Mouse (Mus musculus) limb, embryonic 10.5 days (tissue): ENCODE data around the gene Gabrb3. TPM values are rescaled to one million over a fixed set of nuclear protein-coding genes. Genes with fewer than 3 reads are reported as not detected.

Experiments used
- DNase-seq: peaks from one replicate; pipeline ENCODE4 v3.0.0-alpha.2; 2017; ENCODE audit warnings: low spot score
- H3K27ac ChIP-seq: fragments of 300-500 bp; sonication (generic); 2 replicates; pipeline ENCODE4 v1.5.1; 2016; ENCODE audit warnings: mild to moderate bottlenecking
- H3K27me3 ChIP-seq: fragments of 300-500 bp; sonication (generic); 2 replicates; pipeline ENCODE4 v1.6.1; 2016; ENCODE audit warnings: low read depth, mild to moderate bottlenecking; ENCODE audit not compliant: poor library complexity, severe bottlenecking
- H3K36me3 ChIP-seq: fragments of 300-500 bp; sonication (generic); 2 replicates; pipeline ENCODE4 v1.6.1; 2016; ENCODE audit warnings: mild to moderate bottlenecking, moderate library complexity
- H3K4me1 ChIP-seq: fragments of 300-500 bp; sonication (generic); 2 replicates; pipeline ENCODE4 v1.6.1; 2016
- H3K4me3 ChIP-seq: fragments of 300-500 bp; sonication (generic); 2 replicates; pipeline ENCODE4 v1.5.1; 2016; ENCODE audit warnings: mild to moderate bottlenecking, moderate library complexity
- H3K9me3 ChIP-seq: fragments of 300-500 bp; sonication (generic); replicated peaks from 2 replicates; pipeline ENCODE4 v1.6.1; 2016; ENCODE audit warnings: mild to moderate bottlenecking
- WGBS: fragments of 180-500 bp; shearing (Covaris S2); methylation state at CpG from one replicate; pipeline ENCODE4 v1.1.7; 2016; 5-methylcytosine and 5-hydroxymethylcytosine counted together
- polyA plus RNA-seq: library from polyadenylated mRNA; unstranded; fragments of >200 nt; fragmentation: Nextera tagmentation; extraction: Ambion mirVana; gene quantifications from 2 replicates; pipeline ENCODE4 v1.2.1, GENCODE M21; 2016

Gabrb3 gene
- polyA plus RNA-seq, 1 experiment from 2014 or later: 0.95 TPM

DNA sequence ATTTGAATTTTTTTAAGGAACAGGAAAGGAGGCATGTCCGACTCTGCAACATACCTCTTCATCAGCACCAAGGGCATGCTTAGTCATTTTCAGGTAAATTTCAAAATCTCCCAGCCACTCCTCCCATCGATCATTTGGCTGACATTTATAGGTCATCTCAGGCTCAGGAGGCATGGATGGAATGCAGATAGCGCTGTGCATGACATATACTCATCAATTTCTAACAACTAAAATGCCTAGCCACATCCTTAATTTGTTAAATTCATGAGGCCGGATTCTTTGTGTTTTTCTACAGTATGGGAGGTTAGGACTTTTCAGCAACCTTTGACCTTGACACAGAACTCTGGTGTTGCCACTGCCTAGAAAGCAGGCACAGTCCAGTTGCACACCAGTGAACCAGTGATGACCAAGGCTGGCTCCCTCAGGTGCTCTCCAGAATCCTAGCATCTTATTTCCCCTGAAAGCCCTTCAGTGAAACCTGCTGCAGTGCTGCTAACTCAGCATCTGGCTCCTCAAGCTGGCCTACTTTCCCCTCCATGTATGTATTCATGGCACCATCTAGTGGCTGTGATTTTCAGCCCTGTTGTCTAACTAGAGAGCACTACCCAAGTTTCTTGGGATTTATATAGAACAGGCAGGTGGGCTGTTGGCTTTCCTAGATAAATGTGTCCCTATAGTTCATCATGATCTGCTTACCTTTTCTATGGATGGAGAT lies 54.5 kb downstream of the Gabrb3 start:
- Histone ChIP-seq H3K4me3 (no peak overlapping the region), H3K27ac (no peak overlapping the region), H3K36me3 (no peaks in the 10 kb centered on the region), H3K27me3 (no peaks in the 10 kb centered on the region), H3K9me3 (no peaks in the 10 kb centered on the region), H3K4me1 (no peaks in the 10 kb centered on the region)
- 80% methylated on average over 4 of the region's 4 CpGs for WGBS
- DNase-seq: peak; percentile 34

DNA sequence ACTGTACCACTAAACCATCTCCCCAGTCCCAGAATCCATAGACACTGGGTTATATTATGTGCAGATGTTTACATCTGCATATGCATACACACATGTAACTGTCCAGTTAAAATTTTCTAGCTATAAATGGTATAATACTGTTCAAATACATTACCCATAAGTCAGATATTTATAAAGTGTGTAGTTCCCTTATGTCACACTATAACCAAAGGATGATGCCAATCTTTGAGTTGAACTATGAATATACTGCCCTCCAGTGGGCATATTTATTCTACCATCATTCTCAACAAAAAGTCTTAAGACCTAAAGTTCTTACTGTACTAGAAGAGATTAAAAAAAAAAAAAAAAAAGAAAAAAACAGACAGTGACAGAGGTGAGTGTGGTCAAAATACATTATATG lies 63.4 kb downstream of the Gabrb3 start:
- H3K27me3 ChIP-seq: no peaks in the 10 kb centered on the region
- DNase-seq: no peak
- H3K36me3 ChIP-seq: no peaks in the 10 kb centered on the region

DNA sequence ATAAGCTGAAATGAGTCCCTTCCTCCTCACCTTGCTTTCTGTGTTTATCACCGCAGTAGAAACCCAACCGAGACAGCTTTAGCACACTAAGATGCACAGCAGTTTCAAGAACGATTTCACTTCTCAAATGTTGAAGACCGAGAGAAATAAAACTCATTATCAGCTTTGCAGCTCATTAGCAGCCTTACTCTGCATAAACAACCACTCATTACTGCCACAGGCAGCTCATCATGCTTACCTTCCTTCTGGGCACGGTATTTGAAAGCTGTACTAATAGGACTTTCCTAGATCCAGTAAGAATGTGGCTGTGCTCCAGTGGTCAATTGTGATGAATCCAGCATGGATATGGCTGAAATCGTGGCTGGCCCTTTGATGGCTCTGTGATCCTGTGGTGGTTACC lies 67.4 kb downstream of the Gabrb3 start:
- WGBS: 90% methylated on average over 6 of the region's 6 CpGs

More for the DNA sequence above, 63.4 kb downstream of the Gabrb3 start:
- Histone ChIP-seq H3K4me1 (no peaks in the 10 kb centered on the region), H3K9me3 (no peaks in the 10 kb centered on the region), H3K4me3 (no peak overlapping the region), H3K27ac (no peak overlapping the region)

GRCm38 (mm10) chr7:57491795-57492194 lies 72.3 kb downstream of the Gabrb3 start:
- Histone ChIP-seq H3K4me3 (no peak overlapping the region), H3K36me3 (no peaks in the 10 kb centered on the region), H3K4me1 (no peaks in the 10 kb centered on the region), H3K27me3 (no peaks in the 10 kb centered on the region), H3K9me3 (no peaks in the 10 kb centered on the region), H3K27ac (no peak overlapping the region)
- no peak for DNase-seq
- WGBS: 78% methylated on average over 4 of the region's 4 CpGs

More for the DNA sequence above, 67.4 kb downstream of the Gabrb3 start:
- H3K27me3 ChIP-seq: no peaks in the 10 kb centered on the region
- no peaks in the 10 kb centered on the region for H3K9me3 ChIP-seq
- no peak overlapping the region for H3K4me3 ChIP-seq
- no peak for DNase-seq
- no peaks in the 10 kb centered on the region for H3K36me3 ChIP-seq
- no peaks in the 10 kb centered on the region for H3K4me1 ChIP-seq
- no peak overlapping the region for H3K27ac ChIP-seq

GRCm38 (mm10) chr7:57502809-57503208 lies 83.3 kb downstream of the Gabrb3 start:
- H3K9me3 ChIP-seq: no peaks in the 10 kb centered on the region
- peaks cover 17% of the 10 kb centered on the region for H3K27me3 ChIP-seq
- DNase-seq: no peak
- 84% methylated on average over 4 of the region's 4 CpGs for WGBS
- H3K4me3 ChIP-seq: no peak overlapping the region
- no peak overlapping the region for H3K27ac ChIP-seq
- H3K36me3 ChIP-seq: no peaks in the 10 kb centered on the region
- H3K4me1 ChIP-seq: no peaks in the 10 kb centered on the region; the same call in 1 of the 2 replicates

DNA sequence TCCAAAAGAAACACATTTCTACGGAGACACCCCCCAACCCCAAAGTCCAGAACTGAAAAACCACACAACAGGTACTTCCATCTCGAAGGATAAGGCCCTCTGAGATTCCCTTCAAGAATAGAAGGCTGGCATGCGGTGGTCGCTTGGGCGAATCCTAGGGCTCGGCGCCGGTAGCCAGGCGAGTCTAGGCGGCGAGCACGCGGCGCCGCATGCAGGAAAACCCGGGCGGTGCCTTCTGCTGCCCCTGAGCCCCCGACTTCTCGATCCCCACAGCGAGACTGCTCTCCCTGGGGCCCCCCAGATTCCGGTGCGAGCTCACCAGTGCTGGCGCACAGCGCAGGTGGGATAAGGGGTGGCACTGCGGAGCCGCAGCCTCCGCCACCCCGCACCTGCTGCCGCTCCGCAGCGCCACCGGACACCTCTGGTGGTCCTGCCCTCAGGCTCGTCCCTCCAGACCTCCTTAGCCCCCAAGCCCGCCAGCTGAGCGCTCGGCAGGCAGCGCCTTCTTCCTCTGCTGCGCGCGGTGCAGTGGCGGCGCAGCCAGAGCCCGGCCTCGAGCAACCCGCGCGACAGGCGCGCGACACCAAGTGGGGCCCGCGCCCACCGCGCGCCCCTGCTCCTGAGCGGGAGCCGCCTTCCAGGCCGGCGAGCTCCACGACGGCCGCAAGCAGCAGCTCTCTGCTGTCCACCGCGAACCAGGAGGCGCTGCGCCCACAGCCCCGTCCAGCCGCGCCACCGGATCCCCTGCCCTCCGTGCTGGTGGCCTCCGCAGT lies 89.6 kb downstream of the Gabrb3 start:
- Histone ChIP-seq H3K27me3 (peaks cover 58% of the 10 kb centered on the region), H3K9me3 (no peaks in the 10 kb centered on the region), H3K36me3 (no peaks in the 10 kb centered on the region), H3K27ac (no peak overlapping the region), H3K4me3 (peak overlapping the region; percentile 55), H3K4me1 (peaks cover 13% of the 10 kb centered on the region)
- peak; percentile 55 for DNase-seq
- WGBS: 2% methylated on average over 72 of the region's 72 CpGs

- H3K27ac ChIP-seq: no peak within 1 kb of the TSS
- peaks cover 13% of the 10 kb centered on the region for H3K4me1 ChIP-seq
- no peaks in the 10 kb centered on the region for H3K9me3 ChIP-seq
- WGBS: under 1% methylated on average over 58 of the region's 59 CpGs
- DNase-seq: peak; percentile 80
- H3K27me3 ChIP-seq: peaks cover 58% of the 10 kb centered on the region
- H3K4me3 ChIP-seq: peak within 1 kb of the TSS; percentile 55
- H3K36me3 ChIP-seq: no peaks in the 10 kb centered on the region
Observed at GRCm38 (mm10) chr7:57509681-57510141, 90.2 kb downstream of the Gabrb3 start, which contains the start of gene Gabra5. Gene Gabra5 (minus strand): TSS chr7:57510059.

- H3K4me1 ChIP-seq: peaks cover 13% of the 10 kb centered on the region
- H3K27me3 ChIP-seq: peaks cover 39% of the 10 kb centered on the region
- no peak for DNase-seq
- H3K9me3 ChIP-seq: no peaks in the 10 kb centered on the region
- no peaks in the 10 kb centered on the region for H3K36me3 ChIP-seq
- no peak overlapping the region for H3K27ac ChIP-seq
- 35% methylated on average over 3 of the region's 3 CpGs for WGBS
- no peak overlapping the region for H3K4me3 ChIP-seq
Observed at GRCm38 (mm10) chr7:57512955-57513354, 93.5 kb downstream of the Gabrb3 start.

- Histone ChIP-seq H3K9me3 (no peaks in the 10 kb centered on the region), H3K27ac (no peak overlapping the region), H3K4me3 (no peak overlapping the region), H3K4me1 (no peaks in the 10 kb centered on the region), H3K36me3 (no peaks in the 10 kb centered on the region), H3K27me3 (no peaks in the 10 kb centered on the region)
- DNase-seq: no peak
- 89% methylated on average over 4 of the region's 4 CpGs for WGBS
Observed at GRCm38 (mm10) chr7:57529451-57529850, 110.0 kb downstream of the Gabrb3 start.

DNA sequence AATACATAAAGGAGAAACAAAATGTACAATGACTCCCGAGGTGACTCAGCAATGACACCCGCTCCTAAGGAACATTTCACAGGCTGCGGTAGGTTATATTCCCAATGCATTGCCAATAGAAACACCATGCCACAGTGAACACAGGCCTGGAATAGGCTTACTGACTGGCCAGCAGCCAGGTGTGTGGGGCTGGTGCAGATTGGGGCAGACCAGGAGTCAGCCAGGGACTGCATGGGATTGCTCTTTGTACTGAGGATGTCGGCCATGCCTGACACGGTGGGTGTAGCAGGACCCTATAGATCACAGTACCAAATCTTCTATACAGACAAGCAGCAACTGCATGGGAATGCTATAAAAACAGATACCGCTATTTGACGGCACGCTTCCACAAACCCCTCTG lies 110.5 kb downstream of the Gabrb3 start:
- Histone ChIP-seq H3K4me1 (no peaks in the 10 kb centered on the region), H3K27ac (no peak overlapping the region), H3K4me3 (no peak overlapping the region), H3K36me3 (no peaks in the 10 kb centered on the region), H3K9me3 (no peaks in the 10 kb centered on the region), H3K27me3 (no peaks in the 10 kb centered on the region)
- 93% methylated on average over 8 of the region's 8 CpGs for WGBS
- no peak for DNase-seq

DNA sequence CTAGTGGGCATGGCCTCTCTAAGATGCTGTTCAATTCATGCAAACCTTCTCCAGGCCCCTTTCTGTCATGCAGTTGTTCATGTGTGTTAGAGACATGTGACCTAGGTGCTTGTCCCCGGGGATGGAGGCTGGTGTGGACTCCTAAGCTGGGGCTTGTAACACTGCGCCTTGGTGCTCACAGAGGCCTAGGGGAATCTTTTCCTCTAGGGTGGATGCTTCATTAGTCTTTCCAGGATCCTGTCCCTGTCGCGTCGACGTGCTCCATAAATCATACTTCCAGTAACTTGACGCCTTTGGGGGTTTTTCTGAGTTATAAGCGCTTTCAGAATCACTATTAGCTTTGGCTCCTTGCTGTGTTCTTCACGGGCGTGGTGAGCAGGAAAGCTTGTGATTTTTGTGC lies 113.2 kb downstream of the Gabrb3 start:
- Histone ChIP-seq H3K4me1 (no peaks in the 10 kb centered on the region), H3K9me3 (no peaks in the 10 kb centered on the region), H3K36me3 (no peaks in the 10 kb centered on the region), H3K4me3 (no peak overlapping the region), H3K27ac (no peak overlapping the region), H3K27me3 (no peaks in the 10 kb centered on the region)
- DNase-seq: no peak
- 68% methylated on average over 10 of the region's 10 CpGs for WGBS

- Histone ChIP-seq H3K27me3 (no peaks in the 10 kb centered on the region), H3K4me3 (no peak overlapping the region), H3K27ac (no peak overlapping the region), H3K36me3 (no peaks in the 10 kb centered on the region), H3K9me3 (no peaks in the 10 kb centered on the region), H3K4me1 (no peaks in the 10 kb centered on the region)
- 22% methylated on average over 7 of the region's 7 CpGs for WGBS
- peak; percentile 30 for DNase-seq
Observed at GRCm38 (mm10) chr7:57538565-57538964, 119.1 kb downstream of the Gabrb3 start.

DNA sequence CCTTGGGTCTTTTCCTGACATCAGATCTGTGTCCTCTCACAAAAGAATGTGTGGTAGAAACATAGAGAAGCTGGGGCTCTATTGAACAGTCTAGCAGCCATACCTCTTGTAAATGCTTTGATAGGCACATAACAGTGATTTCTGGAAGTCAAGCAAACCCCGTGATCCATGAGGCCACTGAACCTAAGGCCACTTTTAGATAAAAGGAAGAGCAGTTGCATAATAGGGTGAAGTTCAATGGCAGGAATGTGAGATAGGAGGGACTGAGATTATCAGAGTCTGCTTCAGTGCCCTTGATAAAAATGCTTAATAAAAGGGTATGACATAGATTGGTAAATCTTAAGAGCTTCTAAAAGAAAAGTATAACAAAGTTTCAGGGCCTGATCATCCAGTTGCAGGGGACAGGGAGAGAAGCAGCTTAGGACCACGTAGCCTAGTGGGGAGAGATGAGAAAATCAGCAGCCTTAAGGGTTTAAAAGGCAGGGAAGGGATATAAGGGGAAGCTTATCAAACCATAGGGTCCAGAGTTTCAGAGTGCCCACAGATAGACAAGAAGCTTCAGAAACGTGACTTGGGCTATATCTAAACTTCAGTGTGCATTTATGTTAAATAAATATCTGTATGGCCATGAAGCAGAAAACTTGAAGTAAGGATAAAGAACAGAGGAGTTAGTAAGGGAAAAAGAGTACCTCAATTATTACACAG lies 141.4 kb downstream of the Gabrb3 start:
- Histone ChIP-seq H3K4me1 (no peaks in the 10 kb centered on the region), H3K36me3 (no peaks in the 10 kb centered on the region), H3K4me3 (no peak overlapping the region), H3K27ac (no peak overlapping the region), H3K27me3 (no peaks in the 10 kb centered on the region), H3K9me3 (no peaks in the 10 kb centered on the region)
- WGBS: 84% methylated on average over 3 of the region's 3 CpGs
- DNase-seq: no peak
